Mouse (Mus musculus): ENCODE results near the gene Chid1. TPM values are rescaled to one million over a fixed set of nuclear protein-coding genes. Genes with fewer than 3 reads are reported as not detected.

Chid1 gene
- polyA plus RNA-seq, 1 experiment from 2014 or later, result 23.8 TPM

- Histone ChIP-seq H3K27ac (replicated peaks) (0 out of 2 replicates have a peak overlapping the region, but pooled peaks have one; percentile 6), H3K27me3 (replicated peaks; ENCODE audit: low read depth, poor library complexity, severe bottlenecking) (no peaks in the 10 kb centered on the region), H3K4me1 (no peaks in the 10 kb centered on the region), H3K4me3 (no peak overlapping the region), H3K9me3 (no peaks in the 10 kb centered on the region), H3K36me3 (replicated peaks) (peaks cover 12% of the 10 kb centered on the region; the same call in 1 of the 2 replicates)
- no peak for DNase-seq (ENCODE audit: low spot score)
- 74% methylated on average over 3 of the region's 3 CpGs for WGBS
Measured at GRCm38 (mm10) chr7:141518926-141519325, 20.7 kb downstream of the Chid1 start.

GRCm38 (mm10) chr7:141518296-141518695, 21.4 kb downstream of the Chid1 start:
- H3K4me1 ChIP-seq, result no peaks in the 10 kb centered on the region
- 89% methylated on average over 5 of the region's 5 CpGs for WGBS
- no peak overlapping the region for H3K4me3 ChIP-seq
- H3K36me3 ChIP-seq (replicated peaks), result peaks cover 18% of the 10 kb centered on the region
- H3K9me3 ChIP-seq, result no peaks in the 10 kb centered on the region
- H3K27me3 ChIP-seq (replicated peaks; ENCODE audit: low read depth, poor library complexity, severe bottlenecking), result no peaks in the 10 kb centered on the region
- H3K27ac ChIP-seq (replicated peaks), result no peak overlapping the region
- DNase-seq (ENCODE audit: low spot score), result no peak

- DNase-seq (ENCODE audit: low spot score), result no peak
- H3K4me1 ChIP-seq, result no peaks in the 10 kb centered on the region
Measured at GRCm38 (mm10) chr7:141517638-141518037, 22.0 kb downstream of the Chid1 start.

GRCm38 (mm10) chr7:141510681-141511191, 28.9 kb downstream of the Chid1 start:
- no peaks in the 10 kb centered on the region for H3K9me3 ChIP-seq
- no peak overlapping the region; the same call in 1 of the 2 replicates for H3K27ac ChIP-seq (replicated peaks)
- H3K4me3 ChIP-seq, result no peak overlapping the region
- peaks cover 40% of the 10 kb centered on the region for H3K36me3 ChIP-seq (replicated peaks)
- peaks cover 8% of the 10 kb centered on the region; the same call in 1 of the 2 replicates for H3K4me1 ChIP-seq
- DNase-seq (ENCODE audit: low spot score), result no peak
- no peaks in the 10 kb centered on the region for H3K27me3 ChIP-seq (replicated peaks; ENCODE audit: low read depth, poor library complexity, severe bottlenecking)
- WGBS, result 70% methylated on average over 8 of the region's 8 CpGs

More at GRCm38 (mm10) chr7:141517638-141518037, 22.0 kb downstream of the Chid1 start:
- Histone ChIP-seq H3K4me3 (no peak overlapping the region), H3K27me3 (replicated peaks; ENCODE audit: low read depth, poor library complexity, severe bottlenecking) (no peaks in the 10 kb centered on the region), H3K27ac (replicated peaks) (no peak overlapping the region), H3K9me3 (no peaks in the 10 kb centered on the region), H3K36me3 (replicated peaks) (peaks cover 21% of the 10 kb centered on the region)
- WGBS, result 91% methylated on average over 4 of the region's 4 CpGs

GRCm38 (mm10) chr7:141510196-141510595, 29.5 kb downstream of the Chid1 start:
- Histone ChIP-seq H3K27me3 (replicated peaks; ENCODE audit: low read depth, poor library complexity, severe bottlenecking) (no peaks in the 10 kb centered on the region), H3K36me3 (replicated peaks) (peaks cover 39% of the 10 kb centered on the region), H3K4me3 (no peak overlapping the region), H3K4me1 (peaks cover 8% of the 10 kb centered on the region; the same call in 1 of the 2 replicates), H3K27ac (replicated peaks) (no peak overlapping the region), H3K9me3 (no peaks in the 10 kb centered on the region)
- no peak for DNase-seq (ENCODE audit: low spot score)
- WGBS, result 92% methylated on average over 5 of the region's 5 CpGs

- Histone ChIP-seq H3K4me3 (no peak overlapping the region), H3K27me3 (replicated peaks; ENCODE audit: low read depth, poor library complexity, severe bottlenecking) (no peaks in the 10 kb centered on the region), H3K4me1 (peaks cover 8% of the 10 kb centered on the region; the same call in 1 of the 2 replicates), H3K36me3 (replicated peaks) (peaks cover 27% of the 10 kb centered on the region; the same call in 1 of the 2 replicates), H3K27ac (replicated peaks) (peak overlapping the region; percentile 72), H3K9me3 (no peaks in the 10 kb centered on the region)
- no peak for DNase-seq (ENCODE audit: low spot score)
Measured at GRCm38 (mm10) chr7:141508160-141508559, 31.5 kb downstream of the Chid1 start.

- no peaks in the 10 kb centered on the region for H3K27me3 ChIP-seq (replicated peaks; ENCODE audit: low read depth, poor library complexity, severe bottlenecking)
- peaks cover 8% of the 10 kb centered on the region; the same call in 1 of the 2 replicates for H3K4me1 ChIP-seq
- 82% methylated on average over 2 of the region's 2 CpGs for WGBS
- no peak overlapping the region for H3K4me3 ChIP-seq
- H3K27ac ChIP-seq (replicated peaks), result peak overlapping the region; percentile 72
- DNase-seq (ENCODE audit: low spot score), result no peak
- H3K9me3 ChIP-seq, result no peaks in the 10 kb centered on the region
- H3K36me3 ChIP-seq (replicated peaks), result peaks cover 23% of the 10 kb centered on the region; the same call in 1 of the 2 replicates
Measured at GRCm38 (mm10) chr7:141506278-141506677, 33.4 kb downstream of the Chid1 start.

- Histone ChIP-seq H3K27me3 (replicated peaks; ENCODE audit: low read depth, poor library complexity, severe bottlenecking) (no peaks in the 10 kb centered on the region), H3K4me1 (no peaks in the 10 kb centered on the region), H3K9me3 (no peaks in the 10 kb centered on the region), H3K27ac (replicated peaks) (no peak overlapping the region), H3K4me3 (no peak overlapping the region), H3K36me3 (replicated peaks) (peaks cover 29% of the 10 kb centered on the region)
- 96% methylated on average over 5 of the region's 5 CpGs for WGBS
- no peak for DNase-seq (ENCODE audit: low spot score)
Measured at GRCm38 (mm10) chr7:141502556-141502905, 37.1 kb downstream of the Chid1 start.

- H3K9me3 ChIP-seq, result no peaks in the 10 kb centered on the region
- H3K4me1 ChIP-seq, result no peaks in the 10 kb centered on the region
- WGBS, result 87% methylated on average over 7 of the region's 7 CpGs
- H3K4me3 ChIP-seq, result no peak overlapping the region
- DNase-seq (ENCODE audit: low spot score), result no peak
- H3K27ac ChIP-seq (replicated peaks), result no peak overlapping the region
- H3K27me3 ChIP-seq (replicated peaks; ENCODE audit: low read depth, poor library complexity, severe bottlenecking), result no peaks in the 10 kb centered on the region
- H3K36me3 ChIP-seq (replicated peaks), result peaks cover 29% of the 10 kb centered on the region
Measured at GRCm38 (mm10) chr7:141501820-141502555, 37.7 kb downstream of the Chid1 start.

- peaks cover 56% of the 10 kb centered on the region for H3K36me3 ChIP-seq (replicated peaks)
- no peak overlapping the region for H3K4me3 ChIP-seq
- no peaks in the 10 kb centered on the region for H3K4me1 ChIP-seq
- no peak overlapping the region for H3K27ac ChIP-seq (replicated peaks)
- H3K9me3 ChIP-seq, result no peaks in the 10 kb centered on the region
- DNase-seq (ENCODE audit: low spot score), result no peak
- 91% methylated on average over 3 of the region's 3 CpGs for WGBS
- H3K27me3 ChIP-seq (replicated peaks; ENCODE audit: low read depth, poor library complexity, severe bottlenecking), result no peaks in the 10 kb centered on the region
Measured at GRCm38 (mm10) chr7:141497600-141497999, 42.1 kb downstream of the Chid1 start.

- Histone ChIP-seq H3K4me3 (no peak overlapping the region), H3K9me3 (no peaks in the 10 kb centered on the region), H3K36me3 (replicated peaks) (peaks cover 70% of the 10 kb centered on the region), H3K4me1 (no peaks in the 10 kb centered on the region), H3K27ac (replicated peaks) (no peak overlapping the region), H3K27me3 (replicated peaks; ENCODE audit: low read depth, poor library complexity, severe bottlenecking) (no peaks in the 10 kb centered on the region)
- DNase-seq (ENCODE audit: low spot score), result no peak
- 89% methylated on average over 4 of the region's 4 CpGs for WGBS
Measured at GRCm38 (mm10) chr7:141495940-141496339, 43.7 kb downstream of the Chid1 start.

GRCm38 (mm10) chr7:141495379-141495778, 44.3 kb downstream of the Chid1 start:
- Histone ChIP-seq H3K4me1 (no peaks in the 10 kb centered on the region), H3K4me3 (no peak overlapping the region), H3K27ac (replicated peaks) (no peak overlapping the region), H3K27me3 (replicated peaks; ENCODE audit: low read depth, poor library complexity, severe bottlenecking) (no peaks in the 10 kb centered on the region), H3K36me3 (replicated peaks) (peaks cover 73% of the 10 kb centered on the region), H3K9me3 (no peaks in the 10 kb centered on the region)
- DNase-seq (ENCODE audit: low spot score), result no peak
- 80% methylated on average over 2 of the region's 2 CpGs for WGBS

GRCm38 (mm10) chr7:141493729-141494128, 45.9 kb downstream of the Chid1 start:
- 82% methylated on average over 1 of the region's 1 CpGs for WGBS
- Histone ChIP-seq H3K36me3 (replicated peaks) (peaks cover 58% of the 10 kb centered on the region), H3K4me1 (no peaks in the 10 kb centered on the region), H3K9me3 (no peaks in the 10 kb centered on the region), H3K4me3 (no peak overlapping the region), H3K27me3 (replicated peaks; ENCODE audit: low read depth, poor library complexity, severe bottlenecking) (no peaks in the 10 kb centered on the region), H3K27ac (replicated peaks) (no peak overlapping the region)
- DNase-seq (ENCODE audit: low spot score), result no peak
